Mouse (Mus musculus) E14TG2a.4 (cell line): ENCODE measurements around the gene Btbd18.
A peak's percentile ranks its signal among the peaks of the same experiment; 100 is the strongest.

ENCODE experiments used
- CTCF ChIP-seq: conservative IDR thresholded peaks from 2 replicates; pipeline ENCODE4 v1.5.1; 2014; ENCODE audit warnings: low read length
- NANOG ChIP-seq: IDR thresholded peaks from 2 replicates; pipeline ENCODE4 v1.6.1; 2014; ENCODE audit warnings: borderline replicate concordance, low read length, mixed read lengths

- TF ChIP-seq CTCF (peak; percentile 61), NANOG (no peak)
Observed at GRCm38 (mm10) chr2:84617637-84618515, 41.0 kb upstream of the Btbd18 start.
